Mouse (Mus musculus) myocyte (in vitro differentiated cells): ENCODE measurements at regions not wholly inside any gene's neighbourhood (a gene's known extent, or its start where the extent isn't known, plus 50 kb on each side); places are given as distances from the start of the nearest gene placed in this dataset.
A peak's percentile ranks its signal among the peaks of the same experiment; 100 is the strongest.

Source experiments
- H3K27me3 ChIP-seq: one replicate; pipeline ENCODE4 v1.6.1; 2011; ENCODE audit not compliant: control insufficient read depth, insufficient read depth, insufficient read length
- H3K36me3 ChIP-seq: one replicate; pipeline ENCODE4 v1.6.1; 2011; ENCODE audit not compliant: control insufficient read depth, insufficient read depth
- H3K4me2 ChIP-seq: one replicate; pipeline ENCODE4 v1.6.1; 2011; ENCODE audit warnings: low read depth, control low read depth
- H3K4me3 ChIP-seq: one replicate; pipeline ENCODE4 v1.5.1; 2011; ENCODE audit warnings: mild to moderate bottlenecking, control low read depth, moderate library complexity
- H3K79me2 ChIP-seq: one replicate; pipeline ENCODE4 v1.6.1; 2011; ENCODE audit not compliant: control insufficient read depth, insufficient read depth
- H3ac ChIP-seq: one replicate; pipeline ENCODE4 v1.6.1; 2011; ENCODE audit not compliant: control insufficient read depth, insufficient read length
- CEBPB ChIP-seq: IDR thresholded peaks from 2 replicates; pipeline ENCODE4 v1.6.1; 2011; ENCODE audit warnings: mild to moderate bottlenecking, moderate library complexity; ENCODE audit not compliant: poor library complexity, insufficient read depth, severe bottlenecking
- E2F4 ChIP-seq: IDR thresholded peaks from one replicate; pipeline ENCODE4 v1.6.1; 2011; ENCODE audit warnings: mild to moderate bottlenecking, control low read depth, moderate library complexity; ENCODE audit not compliant: insufficient read depth
- MAX ChIP-seq: IDR thresholded peaks from one replicate; pipeline ENCODE4 v1.6.1; 2011; ENCODE audit warnings: low read depth, mild to moderate bottlenecking, control low read depth
- MYOD1 ChIP-seq, 3 experiments: IDR thresholded peaks; one replicate each; pipeline ENCODE4 v1.6.1; 2011; ENCODE audit warnings: control low read depth in 2 of 3, low read depth in 2 of 3, mild to moderate bottlenecking in 2 of 3, moderate library complexity in 1 of 3; ENCODE audit not compliant: insufficient read length in 2 of 3, control insufficient read depth in 1 of 3
- MYOG ChIP-seq, 3 experiments: IDR thresholded peaks; one replicate each; pipeline ENCODE4 v1.6.1; 2011; ENCODE audit warnings: control low read depth in 2 of 3, low read depth in 2 of 3, mild to moderate bottlenecking in 2 of 3; ENCODE audit not compliant: insufficient read length in 2 of 3, control insufficient read depth in 1 of 3, insufficient read depth in 1 of 3
- POLR2A ChIP-seq: IDR thresholded peaks from one replicate; pipeline ENCODE4 v1.6.1; 2011; ENCODE audit warnings: low read depth, mild to moderate bottlenecking, control low read depth, moderate library complexity; ENCODE audit not compliant: insufficient read length
- POLR2AphosphoS2 ChIP-seq: IDR thresholded peaks from one replicate; pipeline ENCODE4 v1.6.1; 2011; ENCODE audit warnings: low read depth, control low read depth; ENCODE audit not compliant: insufficient read length
- REST ChIP-seq: IDR thresholded peaks from one replicate; pipeline ENCODE4 v1.6.1; 2011; ENCODE audit warnings: mild to moderate bottlenecking, control low read depth, moderate library complexity; ENCODE audit not compliant: insufficient read depth, insufficient read length
- SRF ChIP-seq: IDR thresholded peaks from one replicate; pipeline ENCODE4 v1.6.1; 2011; ENCODE audit warnings: low read depth; ENCODE audit not compliant: control insufficient read depth, insufficient read length
- TCF12 ChIP-seq: IDR thresholded peaks from one replicate; pipeline ENCODE4 v1.6.1; 2011; ENCODE audit warnings: mild to moderate bottlenecking, control low read depth; ENCODE audit not compliant: poor library complexity, insufficient read depth, severe bottlenecking
- TCF3 ChIP-seq: IDR thresholded peaks from one replicate; pipeline ENCODE4 v1.6.1; 2011; ENCODE audit warnings: low read depth, control low read depth; ENCODE audit not compliant: insufficient read length
- USF1 ChIP-seq: IDR thresholded peaks from one replicate; pipeline ENCODE4 v1.6.1; 2011; ENCODE audit warnings: low read depth, mild to moderate bottlenecking, control low read depth, moderate library complexity

DNA sequence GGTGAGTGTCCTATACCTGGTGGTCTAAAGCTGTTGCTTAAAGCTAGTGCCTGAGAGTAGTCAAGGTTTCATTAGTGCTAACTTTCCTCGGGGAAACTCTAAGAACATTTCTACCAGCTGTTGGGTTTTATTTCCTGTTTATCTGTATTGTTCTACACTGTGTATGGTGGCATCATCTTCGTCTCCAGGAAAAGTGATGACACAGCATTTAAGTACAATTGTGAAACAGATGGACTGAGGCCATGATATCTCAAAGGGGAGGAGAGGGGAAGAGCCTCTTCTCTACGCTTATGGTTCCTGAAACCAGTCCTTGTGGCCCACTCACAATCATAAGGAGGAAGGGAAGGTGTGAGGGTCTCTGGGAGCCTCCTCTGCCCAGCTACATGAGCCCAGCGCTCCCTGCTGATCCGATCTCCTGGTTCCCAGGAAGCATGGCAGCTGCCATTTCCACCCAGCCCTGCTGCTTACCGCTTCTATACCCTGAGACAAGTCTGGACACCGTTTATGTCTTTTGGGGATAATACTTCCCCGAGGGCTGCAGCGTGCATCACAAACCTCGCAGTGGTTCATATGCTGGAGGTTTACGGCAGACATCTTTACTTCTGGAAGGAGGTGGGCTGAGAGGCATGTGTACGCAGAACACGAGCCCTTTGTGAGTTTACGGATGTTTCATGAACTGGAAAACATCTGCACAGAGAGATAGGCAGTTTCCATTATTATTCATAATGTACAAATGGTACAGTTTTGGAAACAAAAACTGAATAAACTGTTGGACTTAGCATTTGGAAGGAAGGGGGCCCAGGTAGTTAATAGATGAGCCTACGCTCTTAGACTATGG is 189.6 kb downstream of the Fam43a start:
- Histone ChIP-seq H3K36me3 (no peaks in the 10 kb centered on the region), H3ac (no peak overlapping the region), H3K27me3 (no peaks in the 10 kb centered on the region), H3K4me3 (no peak overlapping the region), H3K4me2 (no peak overlapping the region), H3K79me2 (no peaks in the 10 kb centered on the region)
- TF ChIP-seq POLR2A: no peak

DNA sequence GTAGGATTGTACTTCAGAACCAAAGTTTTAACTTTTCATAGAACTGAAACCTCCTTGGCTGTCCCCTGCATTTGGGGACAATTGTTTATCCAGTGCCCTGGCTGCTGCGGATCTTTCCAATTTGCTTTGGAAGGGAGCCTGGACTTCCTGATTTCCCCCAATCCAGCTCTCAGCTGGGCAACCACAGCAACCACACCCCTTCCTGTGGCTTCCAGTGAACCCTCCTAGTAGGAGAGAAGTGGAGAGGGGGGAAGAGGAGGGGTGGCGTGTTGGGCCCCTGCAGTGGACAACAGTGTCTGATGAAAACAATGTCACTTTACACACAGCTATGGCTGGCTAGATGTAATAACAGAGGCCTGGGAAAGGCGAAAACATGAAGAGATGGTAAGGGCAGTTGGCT is 190.5 kb downstream of the Fam43a start:
- Histone ChIP-seq H3ac (no peak overlapping the region), H3K36me3 (no peaks in the 10 kb centered on the region), H3K27me3 (no peaks in the 10 kb centered on the region), H3K79me2 (no peaks in the 10 kb centered on the region), H3K4me2 (peak overlapping the region; percentile 51), H3K4me3 (no peak overlapping the region)
- TF ChIP-seq E2F4 (no peak), MYOD1 (IDR thresholded peaks at IDR 0.05; ENCODE audit: control insufficient read depth in 1 of 3, insufficient read length in 2 of 3, low read depth in 2 of 3) (no peak), USF1 (no peak), TCF3 (no peak), CEBPB (no peak), REST (no peak), TCF12 (no peak), SRF (no peak)

DNA sequence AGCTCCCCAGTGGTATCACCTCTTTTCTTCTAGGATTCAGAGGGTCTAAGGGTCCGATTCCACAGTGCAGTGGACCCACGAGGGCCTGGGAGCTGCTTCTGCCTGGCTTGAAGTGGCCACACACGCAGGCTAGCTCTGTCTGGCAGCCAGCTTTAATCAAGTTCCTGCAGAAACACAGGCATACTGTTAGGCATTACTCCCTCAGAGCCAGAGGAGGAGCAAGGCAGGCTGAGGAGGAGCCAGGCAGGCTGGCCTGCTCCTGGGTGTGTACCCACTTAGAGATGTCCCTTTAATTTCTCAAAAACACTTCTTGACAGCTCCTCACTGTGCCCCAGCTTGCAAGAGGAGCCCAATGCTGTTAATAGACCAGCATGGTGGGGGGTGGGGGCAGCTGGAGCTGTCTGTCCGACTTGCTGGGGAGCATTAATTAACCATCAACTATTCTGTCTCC is 191.1 kb downstream of the Fam43a start:
- no peak overlapping the region for H3ac ChIP-seq

DNA sequence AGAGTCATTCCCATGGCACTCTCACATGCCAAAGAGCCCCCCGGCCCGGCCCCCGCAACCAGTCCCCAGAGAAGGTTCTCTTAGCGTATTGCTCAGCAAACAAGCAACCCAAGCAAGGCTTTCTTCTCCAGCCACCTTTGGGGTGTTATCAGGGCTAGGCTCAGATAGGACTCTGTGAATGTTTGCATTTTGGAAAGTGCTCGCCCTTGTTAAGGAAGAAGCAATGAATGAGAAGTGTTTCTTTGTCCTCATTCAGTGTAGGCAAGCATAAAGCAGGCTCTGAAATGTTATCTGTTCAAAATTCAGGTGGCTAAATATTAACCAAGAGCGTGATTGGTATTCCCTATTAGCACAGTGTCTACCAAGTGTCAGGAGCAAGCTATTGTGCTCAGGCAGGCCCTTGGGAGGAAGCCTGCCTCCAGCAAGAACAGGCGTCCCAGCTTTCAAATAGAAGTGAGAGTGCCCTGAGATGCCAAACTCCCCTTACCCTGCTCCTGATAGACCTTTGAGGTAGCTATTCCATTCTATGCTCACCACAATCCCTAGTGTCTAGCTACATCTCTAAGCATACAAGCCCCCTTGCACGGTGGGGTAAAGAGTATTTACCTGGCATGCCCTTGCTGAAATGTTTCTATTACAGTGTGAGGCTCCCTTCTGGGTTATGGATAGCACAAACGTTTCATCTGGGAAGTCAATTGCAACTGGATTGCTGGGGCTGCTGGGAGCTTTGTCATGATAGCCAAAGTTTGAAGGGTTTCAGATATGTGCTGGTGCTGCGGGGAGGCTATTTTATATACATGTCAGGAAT is 191.7 kb downstream of the Fam43a start:
- no peak for TF ChIP-seq POLR2A
- TF ChIP-seq SRF: no peak
- no peak for TF ChIP-seq E2F4
- no peak for TF ChIP-seq USF1
- TF ChIP-seq MAX: no peak
- no peak for TF ChIP-seq MYOG (IDR thresholded peaks at IDR 0.05; ENCODE audit: control insufficient read depth in 1 of 3, insufficient read depth in 1 of 3, insufficient read length in 2 of 3, low read depth in 2 of 3)
- no peak for TF ChIP-seq TCF3
- no peak for TF ChIP-seq POLR2AphosphoS2
- no peak for TF ChIP-seq TCF12
- no peak for TF ChIP-seq MYOD1 (IDR thresholded peaks at IDR 0.05; ENCODE audit: control insufficient read depth in 1 of 3, insufficient read length in 2 of 3, low read depth in 2 of 3)
- TF ChIP-seq REST: no peak
- no peak for TF ChIP-seq CEBPB
- Histone ChIP-seq H3K4me2 (no peak overlapping the region), H3K4me3 (no peak overlapping the region)

More for the DNA sequence above, 191.1 kb downstream of the Fam43a start:
- Histone ChIP-seq H3K4me2 (peak overlapping the region; percentile 51), H3K36me3 (no peaks in the 10 kb centered on the region), H3K27me3 (no peaks in the 10 kb centered on the region), H3K4me3 (no peak overlapping the region), H3K79me2 (no peaks in the 10 kb centered on the region)
- TF ChIP-seq SRF (no peak), MYOD1 (IDR thresholded peaks at IDR 0.05; ENCODE audit: control insufficient read depth in 1 of 3, insufficient read length in 2 of 3, low read depth in 2 of 3) (no peak), POLR2AphosphoS2 (no peak), E2F4 (no peak), REST (no peak), TCF3 (no peak), MYOG (IDR thresholded peaks at IDR 0.05; ENCODE audit: control insufficient read depth in 1 of 3, insufficient read depth in 1 of 3, insufficient read length in 2 of 3, low read depth in 2 of 3) (no peak), MAX (no peak), USF1 (no peak), CEBPB (no peak), TCF12 (no peak), POLR2A (no peak)

More for the DNA sequence above, 191.7 kb downstream of the Fam43a start:
- Histone ChIP-seq H3K79me2 (no peaks in the 10 kb centered on the region), H3ac (no peak overlapping the region), H3K36me3 (no peaks in the 10 kb centered on the region), H3K27me3 (no peaks in the 10 kb centered on the region)
